Mouse (Mus musculus): ENCODE measurements around the gene Steap3. TPM values are rescaled to one million over a fixed set of nuclear protein-coding genes. Genes with fewer than 3 reads are reported as not detected.

The Steap3 gene
- polyA plus RNA-seq, 1 experiment from 2014 or later, result 4.0 TPM

Other genes starting within 250 kb of the Steap3 start
- 7.6 and 8.9 TPM in 2 replicates for gene Tmem37, start 198.6 kb downstream of the Steap3 start, polyA plus RNA-seq (2016; fragmentation: Nextera tagmentation; extraction: Ambion mirVana)
- gene Dbi, start 151.6 kb downstream of the Steap3 start, polyA plus RNA-seq (2016; fragmentation: Nextera tagmentation; extraction: Ambion mirVana), result 590 and 616 TPM in 2 replicates
- 24.5 and 25.3 TPM in 2 replicates for gene 3110009E18Rik, start 151.5 kb downstream of the Steap3 start, polyA plus RNA-seq (2016; fragmentation: Nextera tagmentation; extraction: Ambion mirVana)
- 2.8 and 3.4 TPM in 2 replicates for gene C1ql2, start 67.9 kb upstream of the Steap3 start, polyA plus RNA-seq (2016; fragmentation: Nextera tagmentation; extraction: Ambion mirVana)
- gene Marco, start 232.3 kb upstream of the Steap3 start, polyA plus RNA-seq (2016; fragmentation: Nextera tagmentation; extraction: Ambion mirVana), result not detected in 2 replicates

Data from midbrain, embryonic 12.5 days (tissue).